Mouse (Mus musculus): ENCODE measurements around the gene Plch1. TPM values are rescaled to one million over a fixed set of nuclear protein-coding genes. Genes with fewer than 3 reads are reported as not detected.

The Plch1 gene
- total RNA-seq, 2 experiments from 2014 or later: not detected

- no peak for DNase-seq
Observed at GRCm38 (mm10) chr3:63852828-63853227, 46.4 kb downstream of the Plch1 start.

- no peak for DNase-seq
Observed at GRCm38 (mm10) chr3:63851125-63851698, 48.1 kb downstream of the Plch1 start.

GRCm38 (mm10) chr3:63849765-63850346, 49.4 kb downstream of the Plch1 start:
- no peak for DNase-seq

- no peak for DNase-seq
Observed at GRCm38 (mm10) chr3:63844141-63844540, 55.1 kb downstream of the Plch1 start.

GRCm38 (mm10) chr3:63842436-63842835, 56.8 kb downstream of the Plch1 start:
- DNase-seq: no peak

- no peak for DNase-seq
Observed at GRCm38 (mm10) chr3:63837750-63838149, 61.5 kb downstream of the Plch1 start.

- DNase-seq: no peak
Observed at GRCm38 (mm10) chr3:63836937-63837632, 62.2 kb downstream of the Plch1 start.

- no peak for DNase-seq
Observed at GRCm38 (mm10) chr3:63835816-63836215, 63.5 kb downstream of the Plch1 start.

- no peak for DNase-seq
Observed at GRCm38 (mm10) chr3:63823874-63824400, 75.3 kb downstream of the Plch1 start.

GRCm38 (mm10) chr3:63822631-63823030, 76.6 kb downstream of the Plch1 start:
- DNase-seq: no peak

GRCm38 (mm10) chr3:63815131-63815530, 84.1 kb downstream of the Plch1 start:
- DNase-seq: no peak

- no peak for DNase-seq
Observed at GRCm38 (mm10) chr3:63814203-63814602, 85.1 kb downstream of the Plch1 start.

- DNase-seq: no peak
Observed at GRCm38 (mm10) chr3:63806906-63807305, 92.4 kb downstream of the Plch1 start.

GRCm38 (mm10) chr3:63805496-63805895, 93.8 kb downstream of the Plch1 start:
- DNase-seq: no peak

GRCm38 (mm10) chr3:63800685-63801084, 98.6 kb downstream of the Plch1 start:
- DNase-seq: no peak

- no peak for DNase-seq
Observed at GRCm38 (mm10) chr3:63786805-63787365, 112.4 kb downstream of the Plch1 start.

- peak; percentile 47 for DNase-seq
Observed at GRCm38 (mm10) chr3:63772617-63773305, 126.5 kb downstream of the Plch1 start.

- DNase-seq: no peak
Observed at GRCm38 (mm10) chr3:63760821-63761220, 138.5 kb downstream of the Plch1 start.

GRCm38 (mm10) chr3:63740073-63740472, 159.2 kb downstream of the Plch1 start:
- DNase-seq: no peak

- DNase-seq: no peak
Observed at GRCm38 (mm10) chr3:63728325-63728724, 170.9 kb downstream of the Plch1 start.

- DNase-seq: no peak
Observed at GRCm38 (mm10) chr3:63726667-63727342, 172.5 kb downstream of the Plch1 start.

- DNase-seq: no peak
Observed at GRCm38 (mm10) chr3:63693694-63694093, 205.6 kb downstream of the Plch1 start.

All from gastrocnemius, postnatal 25 days (tissue).